Mouse (Mus musculus) lung, postnatal 0 days (tissue): ENCODE results near the gene 1700034J05Rik. TPM values are rescaled to one million over a fixed set of nuclear protein-coding genes. Genes with fewer than 3 reads are reported as not detected.

Experiments used
- ATAC-seq: fragments of 200-750 bp; cut with Nextera tagmentation; 2 replicates; pipeline ENCODE4 v1.8.0; 2017; ENCODE audit warnings: moderate library complexity
- DNase-seq: peaks from one replicate; pipeline ENCODE4 v3.0.0-alpha.2; 2016; ENCODE audit warnings: low spot score
- H3K27ac ChIP-seq: fragments of 300-500 bp; sonication (generic); 2 replicates; pipeline ENCODE4 v1.5.1; 2014; ENCODE audit warnings: antibody characterized with exemption, mild to moderate bottlenecking, low read length, mixed read lengths
- H3K27me3 ChIP-seq: fragments of 300-500 bp; sonication (generic); replicated peaks from 2 replicates; pipeline ENCODE4 v1.6.1; 2014; ENCODE audit warnings: low read length, mixed read lengths; ENCODE audit not compliant: insufficient read depth
- H3K36me3 ChIP-seq: fragments of 300-500 bp; sonication (generic); 2 replicates; pipeline ENCODE4 v1.6.1; 2014; ENCODE audit warnings: low read length, mixed read lengths; ENCODE audit not compliant: insufficient read depth
- H3K4me1 ChIP-seq: fragments of 300-500 bp; sonication (generic); 2 replicates; pipeline ENCODE4 v1.6.1; 2014; ENCODE audit warnings: antibody characterized with exemption, low read depth, low read length, mixed read lengths; ENCODE audit not compliant: insufficient read depth
- H3K4me2 ChIP-seq: fragments of 300-500 bp; sonication (generic); replicated peaks from 2 replicates; pipeline ENCODE4 v1.6.1; 2014; ENCODE audit warnings: low read depth, mild to moderate bottlenecking, low read length, moderate library complexity, mixed read lengths
- H3K4me3 ChIP-seq: fragments of 300-500 bp; sonication (generic); 2 replicates; pipeline ENCODE4 v1.5.1; 2014; ENCODE audit warnings: low read depth, low read length
- H3K9ac ChIP-seq: fragments of 300-500 bp; sonication (generic); replicated peaks from 2 replicates; pipeline ENCODE4 v1.6.1; 2014; ENCODE audit warnings: low read depth, mild to moderate bottlenecking
- H3K9me3 ChIP-seq: fragments of 300-500 bp; sonication (generic); 2 replicates; pipeline ENCODE4 v1.6.1; 2016; ENCODE audit warnings: low read length, mixed read lengths
- CTCF ChIP-seq: IDR thresholded peaks from 2 replicates; pipeline ENCODE4 v1.5.1; 2016; ENCODE audit warnings: antibody characterized with exemption, mild to moderate bottlenecking
- EP300 ChIP-seq: IDR thresholded peaks from 2 replicates; pipeline ENCODE4 v1.6.1; 2016; ENCODE audit warnings: antibody characterized with exemption, mild to moderate bottlenecking, control low read depth
- WGBS: fragments of 180-500 bp; shearing (Covaris S2); extraction: QIAGEN DNeasy Blood & Tissue Kit; methylation state at CpG from one replicate; pipeline ENCODE4 v1.1.7; 2014; 5-methylcytosine and 5-hydroxymethylcytosine counted together
- polyA plus RNA-seq: library from polyadenylated mRNA; unstranded; fragments of >200 nt; fragmentation: Nextera tagmentation; extraction: Ambion mirVana; gene quantifications from 2 replicates; pipeline ENCODE4 v1.2.1, GENCODE M21; 2015

Gene 1700034J05Rik
- polyA plus RNA-seq, 1 experiment from 2014 or later: 0.17 TPM

- Histone ChIP-seq H3K9me3 (no peaks in the 10 kb centered on the region), H3K9ac (no peak overlapping the region), H3K36me3 (no peaks in the 10 kb centered on the region), H3K4me2 (no peak overlapping the region), H3K4me3 (no peak overlapping the region), H3K4me1 (peaks cover 2% of the 10 kb centered on the region; the same call in 1 of the 2 replicates), H3K27me3 (no peaks in the 10 kb centered on the region), H3K27ac (no peak overlapping the region)
- peak; percentile 59 for TF ChIP-seq EP300
- no peak for TF ChIP-seq CTCF
- peak; percentile 81 for ATAC-seq
- DNase-seq: peak; percentile 57
- 65% methylated on average over 9 of the region's 9 CpGs for WGBS
Measured at GRCm38 (mm10) chr6:146959908-146960680, 5.9 kb upstream of the 1700034J05Rik start.

GRCm38 (mm10) chr6:146958694-146959093, 4.5 kb upstream of the 1700034J05Rik start:
- ATAC-seq (no peak), DNase-seq (no peak)
- Histone ChIP-seq H3K36me3 (no peaks in the 10 kb centered on the region), H3K9me3 (no peaks in the 10 kb centered on the region), H3K4me2 (no peak overlapping the region), H3K9ac (no peak overlapping the region), H3K4me1 (peaks cover 2% of the 10 kb centered on the region; the same call in 1 of the 2 replicates), H3K27me3 (no peaks in the 10 kb centered on the region), H3K4me3 (no peak overlapping the region), H3K27ac (no peak overlapping the region)
- WGBS: 88% methylated on average over 1 of the region's 1 CpGs
- no peak for TF ChIP-seq CTCF
- no peak for TF ChIP-seq EP300

- no peak for TF ChIP-seq EP300
- no peak for TF ChIP-seq CTCF
- ATAC-seq (no peak), DNase-seq (no peak)
- Histone ChIP-seq H3K27me3 (no peaks in the 10 kb centered on the region), H3K4me3 (no peak overlapping the region), H3K27ac (no peak overlapping the region), H3K4me2 (no peak overlapping the region), H3K9me3 (no peaks in the 10 kb centered on the region), H3K9ac (no peak overlapping the region), H3K4me1 (peaks cover 2% of the 10 kb centered on the region; the same call in 1 of the 2 replicates), H3K36me3 (no peaks in the 10 kb centered on the region)
- 91% methylated on average over 1 of the region's 1 CpGs for WGBS
Measured at GRCm38 (mm10) chr6:146956961-146957360, 2.7 kb upstream of the 1700034J05Rik start.

GRCm38 (mm10) chr6:146955896-146956295, 1.7 kb upstream of the 1700034J05Rik start:
- Histone ChIP-seq H3K4me2 (no peak overlapping the region), H3K9ac (no peak overlapping the region), H3K9me3 (no peaks in the 10 kb centered on the region), H3K36me3 (no peaks in the 10 kb centered on the region), H3K4me1 (peaks cover 2% of the 10 kb centered on the region; the same call in 1 of the 2 replicates), H3K4me3 (no peak overlapping the region), H3K27ac (no peak overlapping the region), H3K27me3 (no peaks in the 10 kb centered on the region)
- whole genome bisulfite sequencing: 41% methylated on average over 12 of the region's 12 CpGs
- DNase-seq (no peak), ATAC-seq (0 out of 2 replicates have a peak, but pooled peaks have one; percentile 18)
- TF ChIP-seq CTCF (no peak), EP300 (no peak)

- Histone ChIP-seq H3K27me3 (no peaks in the 10 kb centered on the region), H3K9ac (no peak overlapping the region), H3K4me1 (no peaks in the 10 kb centered on the region), H3K36me3 (no peaks in the 10 kb centered on the region), H3K4me2 (no peak overlapping the region), H3K4me3 (no peak overlapping the region), H3K9me3 (no peaks in the 10 kb centered on the region), H3K27ac (no peak overlapping the region)
- no peak for DNase-seq
- TF ChIP-seq CTCF (no peak), EP300 (no peak)
- no peak for ATAC-seq
- WGBS: 71% methylated on average over 1 of the region's 1 CpGs
Measured at GRCm38 (mm10) chr6:146955475-146955874, 1.3 kb upstream of the 1700034J05Rik start.

GRCm38 (mm10) chr6:146950454-146950832, 3.8 kb downstream of the 1700034J05Rik start:
- H3K4me1 ChIP-seq: peaks cover 11% of the 10 kb centered on the region
- H3K4me3 ChIP-seq: no peak overlapping the region
- no peak overlapping the region for H3K4me2 ChIP-seq
- no peak overlapping the region for H3K9ac ChIP-seq
- no peak for ATAC-seq
- no peak overlapping the region for H3K27ac ChIP-seq
- H3K9me3 ChIP-seq: no peaks in the 10 kb centered on the region
- TF ChIP-seq CTCF (no peak), EP300 (no peak)
- no peaks in the 10 kb centered on the region for H3K27me3 ChIP-seq
- 30% methylated on average over 1 of the region's 1 CpGs for WGBS
- no peak for DNase-seq
- no peaks in the 10 kb centered on the region for H3K36me3 ChIP-seq
